Comparison of ENCODE assay signal across 13 mouse cellular contexts in genomic region chr4:107570329-107571014, GRCm38 (mm10).
DNase-seq lines count a peak whose midpoint lies in the region; ATAC-seq and TF ChIP-seq lines count a peak whose summit lies in the region.
"Had no signal": no experiment of that assay in that cellular context is flagged by ENCODE, and none has a peak within 500 bp of the region (broad histone marks: within the 10 kb centered on the region; RNA-seq: fewer than 3 reads in every experiment).

No protein-coding gene starts in this region.

- 0 out of 2 replicates have a peak, but pooled peaks have one; percentile 60 for ATAC-seq in kidney, embryonic 14.5 days (ENCODE audit: low FRiP score, low TSS enrichment)
- ATAC-seq in embryonic facial prominence, embryonic 13.5 days (ENCODE audit: insufficient number of reproducible peaks, insufficient read depth, low FRiP score, low TSS enrichment, low read depth), result no peak
- peak; percentile 42; the same call in 1 of the 2 replicates for ATAC-seq in limb, embryonic 13.5 days (ENCODE audit: low FRiP score, low read depth)
- peak; percentile 33; the same call in 1 of the 2 replicates for ATAC-seq in neural tube, embryonic 15.5 days (ENCODE audit: low FRiP score)
- ATAC-seq in forebrain, postnatal 0 days, result no peak
- ATAC-seq: CD4-positive, CD25-positive, alpha-beta regulatory T cell, adult 4 months; lung, postnatal 0 days had no signal

- H3K9ac ChIP-seq in kidney, embryonic 14.5 days (ENCODE audit: low read depth, low read length), result no peak overlapping the region; the same call in 1 of the 2 replicates
- H3K9ac ChIP-seq in embryonic facial prominence, embryonic 13.5 days, result no peak overlapping the region
- no peak overlapping the region for H3K9ac ChIP-seq in limb, embryonic 13.5 days
- no peak overlapping the region for H3K9ac ChIP-seq in neural tube, embryonic 15.5 days (replicated peaks)
- H3K9ac ChIP-seq in forebrain, postnatal 0 days, result no peak overlapping the region
- H3K9ac ChIP-seq: forebrain, embryonic 12.5 days had no signal

- no peak overlapping the region for H3K27ac ChIP-seq in kidney, embryonic 14.5 days (ENCODE audit: low read depth, low read length)
- peak overlapping the region; percentile 1; the same call in 1 of the 2 replicates for H3K27ac ChIP-seq in embryonic facial prominence, embryonic 13.5 days
- H3K27ac ChIP-seq in limb, embryonic 13.5 days, result no peak overlapping the region
- H3K27ac ChIP-seq in neural tube, embryonic 15.5 days (replicated peaks), result peak overlapping the region; percentile 56
- no peak overlapping the region for H3K27ac ChIP-seq in forebrain, postnatal 0 days (ENCODE audit: low read depth, low read length)
- H3K27ac ChIP-seq: forebrain, embryonic 12.5 days had no signal

- H3K4me2 ChIP-seq in kidney, embryonic 14.5 days (replicated peaks; ENCODE audit: low read depth, low read length), result no peak overlapping the region
- no peak overlapping the region for H3K4me2 ChIP-seq in embryonic facial prominence, embryonic 13.5 days
- peak overlapping the region; percentile 16; the same call in 1 of the 2 replicates for H3K4me2 ChIP-seq in limb, embryonic 13.5 days (replicated peaks)
- no peak overlapping the region for H3K4me2 ChIP-seq in neural tube, embryonic 15.5 days
- H3K4me2 ChIP-seq in forebrain, postnatal 0 days (ENCODE audit: low read depth), result no peak overlapping the region
- H3K4me2 ChIP-seq: forebrain, embryonic 12.5 days had no signal

- H3K4me3 ChIP-seq in kidney, embryonic 14.5 days (ENCODE audit: low read length), result no peak overlapping the region
- H3K4me3 ChIP-seq in embryonic facial prominence, embryonic 13.5 days, result no peak overlapping the region
- no peak overlapping the region for H3K4me3 ChIP-seq in limb, embryonic 13.5 days
- no peak overlapping the region for H3K4me3 ChIP-seq in neural tube, embryonic 15.5 days (replicated peaks)
- H3K4me3 ChIP-seq in forebrain, postnatal 0 days (ENCODE audit: low read depth, low read length), result no peak overlapping the region
- H3K4me3 ChIP-seq: forebrain, embryonic 12.5 days had no signal

- 42% methylated on average over 19 of the region's 19 CpGs for WGBS in kidney, embryonic 14.5 days
- 32% methylated on average over 19 of the region's 19 CpGs for WGBS in embryonic facial prominence, embryonic 13.5 days
- WGBS in limb, embryonic 13.5 days, result 29% methylated on average over 19 of the region's 19 CpGs
- WGBS in neural tube, embryonic 15.5 days, result 36% methylated on average over 19 of the region's 19 CpGs
- WGBS in forebrain, postnatal 0 days, result 67% methylated on average over 19 of the region's 19 CpGs

- H3K4me1 ChIP-seq in kidney, embryonic 14.5 days (ENCODE audit: control insufficient read depth, insufficient read depth, low read length), result peaks cover 19% of the 10 kb centered on the region
- H3K4me1 ChIP-seq in embryonic facial prominence, embryonic 13.5 days, result peaks cover 47% of the 10 kb centered on the region
- H3K4me1 ChIP-seq in limb, embryonic 13.5 days, result peaks cover 27% of the 10 kb centered on the region
- peaks cover 26% of the 10 kb centered on the region for H3K4me1 ChIP-seq in neural tube, embryonic 15.5 days
- H3K4me1 ChIP-seq in forebrain, postnatal 0 days (ENCODE audit: insufficient read depth), result no peaks in the 10 kb centered on the region

- H3K36me3 ChIP-seq in kidney, embryonic 14.5 days (ENCODE audit: control insufficient read depth, insufficient read depth, low read length), result no peaks in the 10 kb centered on the region
- H3K36me3 ChIP-seq in embryonic facial prominence, embryonic 13.5 days, result peaks cover 10% of the 10 kb centered on the region; the same call in 1 of the 2 replicates
- no peaks in the 10 kb centered on the region for H3K36me3 ChIP-seq in limb, embryonic 13.5 days
- no peaks in the 10 kb centered on the region for H3K36me3 ChIP-seq in neural tube, embryonic 15.5 days
- H3K36me3 ChIP-seq in forebrain, postnatal 0 days (ENCODE audit: insufficient read depth), result no peaks in the 10 kb centered on the region
- H3K36me3 ChIP-seq: forebrain, embryonic 12.5 days had no signal

- H3K27me3 ChIP-seq in kidney, embryonic 14.5 days (ENCODE audit: control insufficient read depth, insufficient read depth, low read length), result no peaks in the 10 kb centered on the region; the same call in 1 of the 2 replicates
- peaks cover 6% of the 10 kb centered on the region for H3K27me3 ChIP-seq in embryonic facial prominence, embryonic 13.5 days
- peaks cover 30% of the 10 kb centered on the region for H3K27me3 ChIP-seq in limb, embryonic 13.5 days
- H3K27me3 ChIP-seq in neural tube, embryonic 15.5 days (replicated peaks), result no peaks in the 10 kb centered on the region
- H3K27me3 ChIP-seq in forebrain, postnatal 0 days (ENCODE audit: insufficient read depth, low read length), result no peaks in the 10 kb centered on the region

- DNase-seq in kidney, adult 8-10 months, result no peak
- DNase-seq in ovary, postnatal 14 days (ENCODE audit: low spot score), result no peak
- DNase-seq in lung, adult 18-20 months, result no peak
- no peak for DNase-seq in forebrain, postnatal 0 days
- DNase-seq: cerebellum, postnatal 14 days; heart, adult 18-20 months had no signal

- no peaks in the 10 kb centered on the region for H3K9me3 ChIP-seq in kidney, embryonic 14.5 days (ENCODE audit: control insufficient read depth, low read length)
- no peaks in the 10 kb centered on the region for H3K9me3 ChIP-seq in embryonic facial prominence, embryonic 13.5 days
- H3K9me3 ChIP-seq in limb, embryonic 13.5 days, result no peaks in the 10 kb centered on the region
- H3K9me3 ChIP-seq in neural tube, embryonic 15.5 days (replicated peaks), result no peaks in the 10 kb centered on the region
- H3K9me3 ChIP-seq in forebrain, postnatal 0 days (ENCODE audit: low read length), result no peaks in the 10 kb centered on the region
- H3K9me3 ChIP-seq: forebrain, embryonic 12.5 days had no signal

- TF ChIP-seq CTCF in forebrain, postnatal 0 days (IDR thresholded peaks at IDR 0.05; ENCODE audit: low read depth), result no peak

Comparison
In these comparisons a context has a peak if more than half of its experiments do, and no peak if none do; other contexts are left out.
1. ATAC-seq: peak in kidney, embryonic 14.5 days (single experiment), limb, embryonic 13.5 days (single experiment) and neural tube, embryonic 15.5 days (single experiment); none in embryonic facial prominence, embryonic 13.5 days (single experiment) and forebrain, postnatal 0 days (single experiment).
2. H3K27ac ChIP-seq: peak in embryonic facial prominence, embryonic 13.5 days (single experiment) and neural tube, embryonic 15.5 days (single experiment); none in kidney, embryonic 14.5 days (single experiment), limb, embryonic 13.5 days (single experiment) and forebrain, postnatal 0 days (single experiment).